Mouse (Mus musculus): ENCODE data around the gene Ubxn6. TPM values are rescaled to one million over a fixed set of nuclear protein-coding genes. Genes with fewer than 3 reads are reported as not detected.
A peak's percentile ranks its signal among the peaks of the same experiment; 100 is the strongest.
"Not testable (repeated sequence)": the region's sequence is repeated elsewhere in the genome, so short reads cannot be mapped to it uniquely, and the experiment has no call there.

Ubxn6 gene
- polyA plus RNA-seq, 1 experiment from 2014 or later, result 42.0 TPM

DNA sequence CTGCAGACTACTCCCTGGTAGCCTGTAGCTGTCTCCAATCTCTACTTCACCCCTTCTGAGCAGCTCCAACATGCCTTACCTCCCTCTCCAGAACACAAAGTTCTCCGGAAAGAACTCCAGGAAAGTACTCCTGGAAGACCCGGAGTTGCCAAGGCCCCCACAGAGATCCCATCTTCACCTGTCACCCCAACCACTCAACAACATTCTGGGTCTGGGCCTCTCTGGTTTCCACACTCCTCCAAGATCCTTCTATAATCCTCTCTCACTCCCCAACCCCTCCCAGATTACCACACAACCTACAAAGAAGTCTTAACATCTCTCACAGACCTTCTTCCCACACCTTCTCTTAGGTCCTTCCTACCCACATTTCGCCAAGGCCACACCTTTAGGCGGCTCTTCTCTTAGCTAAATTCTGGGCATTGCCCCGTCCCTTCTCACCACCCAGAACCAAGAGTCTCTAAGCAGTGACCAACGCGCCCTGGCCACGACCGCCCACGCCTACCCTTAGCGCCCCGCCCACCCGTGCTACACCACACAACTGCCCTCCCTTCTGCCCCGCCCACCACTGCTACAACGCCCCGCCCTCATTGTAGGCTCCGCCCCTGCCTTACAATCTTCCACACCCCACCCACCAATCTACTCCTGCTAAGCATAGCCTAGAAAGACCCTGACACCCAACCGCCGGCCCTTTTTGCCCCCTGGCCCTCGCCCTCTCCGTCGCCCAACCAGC, 566 bp downstream of the Ubxn6 start:
- Histone ChIP-seq H3K9me3 (no peaks in the 10 kb centered on the region), H3K4me2 (peak overlapping the region; percentile 69), H3K27me3 (no peaks in the 10 kb centered on the region), H3K36me3 (peaks cover 38% of the 10 kb centered on the region), H3K9ac (replicated peaks) (peak overlapping the region; percentile 80), H3K4me3 (replicated peaks) (peak overlapping the region; percentile 84), H3K4me1 (replicated peaks) (peaks cover 17% of the 10 kb centered on the region), H3K27ac (peak overlapping the region; percentile 95)
- WGBS, result 10% methylated on average over 22 of the region's 22 CpGs
- peak; percentile 7; the same call in 1 of the 2 replicates for ATAC-seq (ENCODE audit: insufficient number of reproducible peaks, insufficient read depth, low FRiP score, low TSS enrichment, low read depth)

DNA sequence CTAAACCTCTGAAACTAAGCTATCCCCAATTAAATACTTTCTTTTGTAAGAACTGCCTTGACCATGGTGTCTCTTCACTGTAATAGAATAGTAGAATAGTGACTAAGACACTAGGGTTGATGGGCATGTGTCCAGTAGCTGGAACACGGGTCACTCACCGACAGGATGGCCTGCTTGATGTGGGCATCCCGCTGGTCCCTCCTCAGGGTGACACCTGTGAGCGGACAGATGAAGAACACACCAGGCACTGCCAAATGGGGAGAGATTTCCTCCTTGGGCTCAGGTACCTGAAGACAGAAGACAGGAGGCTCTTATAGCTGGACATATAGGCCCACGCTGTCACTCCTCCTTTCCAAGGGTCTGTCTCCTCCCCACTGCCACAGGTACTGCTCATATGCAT, 2.6 kb downstream of the Ubxn6 start:
- Histone ChIP-seq H3K9me3 (no peaks in the 10 kb centered on the region), H3K4me2 (no peak overlapping the region), H3K27me3 (no peaks in the 10 kb centered on the region), H3K4me3 (replicated peaks) (no peak overlapping the region), H3K27ac (no peak overlapping the region), H3K36me3 (peaks cover 58% of the 10 kb centered on the region), H3K9ac (replicated peaks) (no peak overlapping the region), H3K4me1 (replicated peaks) (peaks cover 17% of the 10 kb centered on the region)
- no peak for ATAC-seq (ENCODE audit: insufficient number of reproducible peaks, insufficient read depth, low FRiP score, low TSS enrichment, low read depth)
- 93% methylated on average over 5 of the region's 5 CpGs for WGBS

DNA sequence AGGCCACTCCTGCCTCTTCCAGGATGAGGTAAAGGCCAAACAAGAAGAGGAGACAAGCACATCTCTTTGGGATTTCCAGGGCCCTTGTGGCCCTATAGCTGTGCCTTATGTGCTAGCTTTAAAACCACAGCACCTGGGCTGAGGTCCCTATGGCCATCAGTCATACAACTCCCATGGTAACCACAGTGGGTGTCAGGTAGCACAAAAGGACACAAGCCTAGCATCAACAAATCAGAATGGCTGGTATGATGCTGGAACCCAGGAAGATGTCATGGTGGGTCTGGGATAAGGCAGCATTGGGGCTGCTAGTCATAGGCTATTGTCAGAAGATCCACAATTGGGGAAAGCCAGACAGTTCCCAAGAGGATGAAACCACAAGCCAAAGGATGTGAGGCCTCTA, 3.7 kb downstream of the Ubxn6 start:
- Histone ChIP-seq H3K4me2 (no peak overlapping the region), H3K36me3 (peaks cover 70% of the 10 kb centered on the region), H3K9ac (replicated peaks) (no peak overlapping the region)

DNA sequence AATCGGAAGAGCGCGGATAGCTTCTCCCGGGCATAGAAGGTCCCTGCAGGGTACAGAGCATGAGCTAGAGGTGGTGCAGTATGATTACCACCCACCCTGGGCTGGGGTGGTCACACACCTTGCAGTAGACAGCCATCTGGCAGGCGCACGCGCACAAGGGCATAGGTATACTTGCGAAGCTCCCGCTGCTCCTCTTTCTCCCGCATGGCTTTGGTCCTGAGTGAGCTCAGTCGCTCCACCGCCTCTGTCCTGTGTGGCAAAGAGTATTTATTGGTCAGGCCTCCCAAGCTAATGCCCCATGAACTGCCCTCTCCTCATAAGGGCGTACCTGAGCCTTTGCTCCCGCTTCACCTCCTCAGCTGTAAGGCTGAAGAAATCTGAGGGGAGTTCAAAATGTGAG, 5.8 kb downstream of the Ubxn6 start:
- Histone ChIP-seq H3K4me2 (no peak overlapping the region), H3K4me3 (replicated peaks) (no peak overlapping the region), H3K9ac (replicated peaks) (no peak overlapping the region), H3K36me3 (peaks cover 90% of the 10 kb centered on the region), H3K4me1 (replicated peaks) (peaks cover 8% of the 10 kb centered on the region), H3K9me3 (no peaks in the 10 kb centered on the region), H3K27ac (no peak overlapping the region), H3K27me3 (no peaks in the 10 kb centered on the region)
- 95% methylated on average over 14 of the region's 14 CpGs for WGBS
- no peak for ATAC-seq (ENCODE audit: insufficient number of reproducible peaks, insufficient read depth, low FRiP score, low TSS enrichment, low read depth)

More for the DNA sequence above, 3.7 kb downstream of the Ubxn6 start:
- Histone ChIP-seq H3K4me3 (replicated peaks) (no peak overlapping the region), H3K27ac (no peak overlapping the region), H3K27me3 (no peaks in the 10 kb centered on the region), H3K9me3 (no peaks in the 10 kb centered on the region), H3K4me1 (replicated peaks) (peaks cover 17% of the 10 kb centered on the region)
- no peak for ATAC-seq (ENCODE audit: insufficient number of reproducible peaks, insufficient read depth, low FRiP score, low TSS enrichment, low read depth)

DNA sequence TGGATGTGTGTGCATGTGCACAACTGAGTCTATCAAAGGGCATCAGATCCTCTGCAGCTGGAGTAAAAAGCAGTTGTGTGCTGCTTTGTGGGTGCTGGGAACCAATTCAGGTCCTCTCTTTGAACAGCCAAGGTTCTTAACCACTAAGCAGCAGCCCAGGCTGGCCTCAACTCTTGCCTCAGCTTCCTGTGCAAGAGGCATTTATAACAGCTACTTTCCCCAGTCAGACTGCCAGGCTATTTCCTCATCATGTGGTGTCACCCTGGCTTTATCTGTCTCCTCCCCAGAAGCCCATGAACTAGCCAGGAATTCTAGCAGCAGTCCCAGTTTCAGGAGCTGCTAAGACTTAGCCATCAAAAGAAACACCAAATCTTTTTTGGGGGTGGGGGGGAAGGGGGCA, 8.4 kb downstream of the Ubxn6 start:
- no peak overlapping the region for H3K27ac ChIP-seq
- no peaks in the 10 kb centered on the region for H3K9me3 ChIP-seq
- H3K27me3 ChIP-seq, result no peaks in the 10 kb centered on the region
- H3K4me1 ChIP-seq (replicated peaks), result no peaks in the 10 kb centered on the region
- no peak overlapping the region for H3K4me2 ChIP-seq
- peaks cover 100% of the 10 kb centered on the region for H3K36me3 ChIP-seq
- no peak overlapping the region for H3K9ac ChIP-seq (replicated peaks)
- no peak overlapping the region for H3K4me3 ChIP-seq (replicated peaks)
- ATAC-seq (ENCODE audit: insufficient number of reproducible peaks, insufficient read depth, low FRiP score, low TSS enrichment, low read depth), result no peak

DNA sequence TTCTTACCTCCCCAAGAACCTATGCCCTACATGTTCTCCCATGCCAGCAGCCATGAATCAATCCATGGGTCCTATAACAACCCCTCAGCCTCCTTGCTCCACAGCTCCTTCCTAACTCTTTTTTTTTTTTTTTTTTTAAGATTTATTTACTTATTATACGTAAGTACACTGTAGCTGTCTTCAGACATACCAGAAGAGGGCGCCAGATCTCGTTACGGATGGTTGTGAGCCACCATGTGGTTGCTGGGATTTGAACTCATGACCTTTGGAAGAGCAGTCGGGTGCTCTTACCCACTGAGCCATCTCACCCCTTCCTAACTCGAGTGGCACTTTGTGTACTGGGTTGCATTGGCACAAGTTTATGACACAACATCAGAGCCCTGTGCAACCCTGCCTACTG, 9.1 kb downstream of the Ubxn6 start:
- not testable (repeated sequence) for H3K9ac ChIP-seq (replicated peaks); H3K9me3 ChIP-seq; H3K4me1 ChIP-seq (replicated peaks); H3K27me3 ChIP-seq; H3K4me2 ChIP-seq; ATAC-seq (ENCODE audit: insufficient number of reproducible peaks, insufficient read depth, low FRiP score, low TSS enrichment, low read depth); H3K27ac ChIP-seq; H3K4me3 ChIP-seq (replicated peaks)
- peaks cover 100% of the 10 kb centered on the region for H3K36me3 ChIP-seq
- WGBS, result 85% methylated on average over 6 of the region's 6 CpGs

DNA sequence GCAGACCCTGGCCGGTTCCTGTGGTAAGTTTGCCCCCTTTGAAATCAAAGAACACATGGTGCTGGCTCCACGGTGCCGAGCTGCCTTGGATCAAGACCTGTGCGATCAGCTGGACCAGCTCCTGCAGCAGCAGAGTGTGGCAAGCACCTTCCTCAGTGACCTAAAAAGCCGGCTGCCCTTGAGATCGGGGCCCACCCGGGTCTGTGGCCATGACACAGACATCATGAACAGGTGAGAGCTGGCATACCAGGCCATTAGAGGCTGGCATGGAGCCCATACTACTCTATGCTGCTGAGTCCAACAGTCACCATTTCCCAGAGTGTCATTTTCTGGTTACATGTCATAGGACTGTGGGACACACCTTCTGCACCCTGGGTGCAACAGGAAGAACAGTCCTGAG, 12.7 kb downstream of the Ubxn6 start:
- H3K4me3 ChIP-seq (replicated peaks), result no peak overlapping the region
- 95% methylated on average over 7 of the region's 7 CpGs for WGBS
- no peaks in the 10 kb centered on the region for H3K9me3 ChIP-seq
- H3K27me3 ChIP-seq, result no peaks in the 10 kb centered on the region
- peaks cover 100% of the 10 kb centered on the region for H3K36me3 ChIP-seq
- ATAC-seq (ENCODE audit: insufficient number of reproducible peaks, insufficient read depth, low FRiP score, low TSS enrichment, low read depth), result no peak
- H3K27ac ChIP-seq, result no peak overlapping the region
- no peak overlapping the region for H3K9ac ChIP-seq (replicated peaks)
- no peak overlapping the region for H3K4me2 ChIP-seq
- H3K4me1 ChIP-seq (replicated peaks), result no peaks in the 10 kb centered on the region

DNA sequence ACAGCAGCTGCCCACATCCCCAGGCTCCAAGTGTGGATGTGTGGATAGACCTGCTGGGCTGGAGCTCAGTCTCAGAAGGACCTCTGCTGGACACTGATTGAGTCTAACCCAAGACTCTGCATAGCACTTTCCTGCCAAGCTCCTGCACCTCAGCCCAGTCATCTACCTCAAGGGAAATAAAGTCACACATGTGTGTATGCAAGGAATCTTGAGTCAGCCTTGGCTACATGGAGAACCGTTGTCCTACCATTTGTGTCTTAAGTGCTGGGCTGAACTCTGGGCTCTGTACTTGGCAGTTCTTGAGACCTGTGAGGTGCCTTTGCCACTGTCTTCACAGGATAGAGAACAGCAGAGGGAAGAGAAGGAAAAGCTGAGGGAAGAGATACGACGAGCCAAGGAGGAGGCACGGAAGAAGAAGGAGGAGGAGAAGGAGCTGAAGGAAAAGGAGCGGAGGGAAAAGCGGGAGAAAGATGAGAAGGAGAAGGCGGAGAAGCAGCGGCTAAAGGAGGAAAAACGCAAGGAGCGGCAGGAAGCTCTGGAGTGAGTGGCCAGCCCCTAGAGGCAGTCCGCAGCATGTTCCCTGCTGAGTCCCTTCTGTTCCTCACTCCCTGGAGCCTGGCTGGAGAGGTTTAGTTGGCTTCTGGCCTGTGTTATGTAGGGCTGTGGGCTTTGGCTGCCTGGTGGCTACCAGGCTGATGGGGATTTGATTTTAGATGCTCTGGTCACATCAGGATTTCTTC, 17.3 kb downstream of the Ubxn6 start:
- Histone ChIP-seq H3K27me3 (no peaks in the 10 kb centered on the region), H3K36me3 (peaks cover 89% of the 10 kb centered on the region), H3K4me3 (replicated peaks) (no peak overlapping the region), H3K4me2 (no peak overlapping the region), H3K9ac (replicated peaks) (no peak overlapping the region), H3K27ac (no peak overlapping the region), H3K4me1 (replicated peaks) (no peaks in the 10 kb centered on the region), H3K9me3 (no peaks in the 10 kb centered on the region)
- 88% methylated on average over 11 of the region's 11 CpGs for WGBS
- no peak for ATAC-seq (ENCODE audit: insufficient number of reproducible peaks, insufficient read depth, low FRiP score, low TSS enrichment, low read depth)

DNA sequence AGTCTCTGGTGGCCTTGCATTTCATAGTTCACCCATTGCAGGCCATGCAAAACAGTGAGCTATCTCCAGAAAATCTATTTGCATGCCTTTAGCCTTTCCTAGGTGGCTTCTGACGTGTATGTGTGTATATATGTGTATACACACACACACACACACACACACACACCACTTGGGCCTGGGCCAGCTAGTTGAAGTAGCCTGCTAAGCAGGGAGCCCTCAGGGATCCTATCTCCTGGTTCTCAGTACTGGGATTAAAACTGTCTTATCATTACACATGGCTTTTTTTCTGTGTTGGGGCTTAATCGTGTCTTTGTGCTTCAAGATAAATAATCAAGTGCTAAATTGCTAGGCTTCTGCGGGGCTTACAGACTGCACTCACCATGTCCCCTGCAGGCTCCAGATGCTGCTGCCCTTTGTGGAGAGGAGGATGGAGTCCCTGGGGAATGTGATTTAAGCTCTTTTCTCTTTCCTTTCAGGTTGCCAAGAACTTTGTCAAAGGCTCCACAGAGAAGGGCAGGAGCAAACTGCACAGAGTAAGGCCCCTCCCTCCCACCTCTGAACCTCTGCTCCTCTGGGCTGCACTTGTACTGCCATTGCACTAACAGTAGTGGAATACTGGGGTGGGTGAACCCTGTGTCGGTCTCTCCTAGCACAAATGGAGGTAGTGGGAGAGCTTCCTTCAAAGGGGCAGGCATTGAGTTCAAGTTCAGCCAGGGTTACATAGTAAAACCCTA, 18.7 kb downstream of the Ubxn6 start:
- no peaks in the 10 kb centered on the region for H3K27me3 ChIP-seq
- H3K4me2 ChIP-seq, result no peak overlapping the region
- peaks cover 89% of the 10 kb centered on the region for H3K36me3 ChIP-seq
- H3K4me1 ChIP-seq (replicated peaks), result no peaks in the 10 kb centered on the region
- whole genome bisulfite sequencing, result 85% methylated on average over 4 of the region's 4 CpGs
- H3K27ac ChIP-seq, result 0 out of 2 replicates have a peak overlapping the region, but pooled peaks have one; percentile 9
- no peak overlapping the region for H3K4me3 ChIP-seq (replicated peaks)
- H3K9me3 ChIP-seq, result no peaks in the 10 kb centered on the region
- ATAC-seq (ENCODE audit: insufficient number of reproducible peaks, insufficient read depth, low FRiP score, low TSS enrichment, low read depth), result no peak
- H3K9ac ChIP-seq (replicated peaks), result no peak overlapping the region

DNA sequence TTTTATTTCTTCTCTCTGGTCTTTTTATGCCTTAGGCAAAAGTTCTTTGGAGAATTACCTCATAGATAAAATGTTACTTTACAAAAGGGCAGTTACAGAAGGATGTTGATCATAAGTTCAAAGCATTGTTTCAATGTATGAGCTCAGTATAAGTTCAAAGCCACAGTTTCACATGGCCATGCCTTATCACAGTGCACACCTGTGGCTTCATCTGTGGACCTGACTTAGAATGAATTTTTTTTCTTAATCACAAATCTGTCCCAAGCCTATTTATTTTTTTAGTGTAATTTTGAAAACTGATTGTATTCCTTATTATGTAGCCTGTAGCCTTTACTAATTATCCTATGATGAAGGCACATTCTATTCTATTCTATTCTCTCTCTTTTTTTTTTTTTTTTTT, 19.9 kb downstream of the Ubxn6 start:
- no peak overlapping the region for H3K4me3 ChIP-seq (replicated peaks)
- no peak overlapping the region for H3K27ac ChIP-seq
- H3K27me3 ChIP-seq, result no peaks in the 10 kb centered on the region
- peaks cover 88% of the 10 kb centered on the region for H3K36me3 ChIP-seq
- no peaks in the 10 kb centered on the region for H3K9me3 ChIP-seq
- no peaks in the 10 kb centered on the region for H3K4me1 ChIP-seq (replicated peaks)
- ATAC-seq (ENCODE audit: insufficient number of reproducible peaks, insufficient read depth, low FRiP score, low TSS enrichment, low read depth), result no peak
- no peak overlapping the region for H3K9ac ChIP-seq (replicated peaks)
- H3K4me2 ChIP-seq, result no peak overlapping the region

DNA sequence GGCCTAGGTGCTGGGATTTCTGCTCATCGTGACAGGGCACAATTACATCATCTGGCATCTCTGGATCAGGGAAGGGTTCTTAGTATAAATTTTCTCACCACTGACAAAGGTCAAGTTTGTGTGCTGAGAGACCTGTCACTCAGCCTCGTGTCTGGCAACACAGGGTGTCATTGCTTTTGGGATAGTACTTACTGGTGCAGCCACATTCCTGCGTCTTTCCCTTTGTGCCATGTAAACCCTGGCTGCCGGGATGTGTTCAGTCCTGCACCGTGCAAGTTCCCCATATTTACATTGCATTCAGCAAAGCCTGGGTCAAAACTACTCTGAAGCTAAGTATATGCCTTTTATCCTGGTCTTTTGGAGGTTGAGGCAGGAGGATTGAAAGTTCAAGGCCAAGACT, 23.5 kb downstream of the Ubxn6 start:
- Histone ChIP-seq H3K4me2 (no peak overlapping the region), H3K27ac (no peak overlapping the region), H3K9ac (replicated peaks) (no peak overlapping the region), H3K27me3 (no peaks in the 10 kb centered on the region), H3K9me3 (no peaks in the 10 kb centered on the region), H3K4me3 (replicated peaks) (no peak overlapping the region), H3K4me1 (replicated peaks) (no peaks in the 10 kb centered on the region), H3K36me3 (peaks cover 88% of the 10 kb centered on the region)
- ATAC-seq (ENCODE audit: insufficient number of reproducible peaks, insufficient read depth, low FRiP score, low TSS enrichment, low read depth), result no peak
- WGBS, result 88% methylated on average over 5 of the region's 5 CpGs
